Mouse (Mus musculus) embryonic facial prominence, embryonic 12.5 days (tissue): ENCODE data around the gene Psmg3. TPM values are rescaled to one million over a fixed set of nuclear protein-coding genes. Genes with fewer than 3 reads are reported as not detected.

ENCODE experiments used
- ATAC-seq: fragments of 200-750 bp; cut with Nextera tagmentation; 2 replicates; pipeline ENCODE4 v1.8.0; 2017; ENCODE audit not compliant: insufficient number of reproducible peaks, insufficient read depth, low FRiP score, low TSS enrichment
- H3K27ac ChIP-seq: fragments of 300-500 bp; sonication (generic); 2 replicates; pipeline ENCODE4 v1.5.1; 2016; ENCODE audit warnings: mild to moderate bottlenecking
- H3K27me3 ChIP-seq: fragments of 300-500 bp; sonication (generic); 2 replicates; pipeline ENCODE4 v1.6.1; 2016; ENCODE audit warnings: mild to moderate bottlenecking, moderate library complexity
- H3K36me3 ChIP-seq: fragments of 300-500 bp; sonication (generic); 2 replicates; pipeline ENCODE4 v1.6.1; 2016; ENCODE audit warnings: mild to moderate bottlenecking
- H3K4me1 ChIP-seq: fragments of 300-500 bp; sonication (generic); 2 replicates; pipeline ENCODE4 v1.6.1; 2016
- H3K4me2 ChIP-seq: fragments of 300-500 bp; sonication (generic); replicated peaks from 2 replicates; pipeline ENCODE4 v1.6.1; 2016; ENCODE audit warnings: mild to moderate bottlenecking, moderate library complexity
- H3K4me3 ChIP-seq: fragments of 300-500 bp; sonication (generic); 2 replicates; pipeline ENCODE4 v1.5.1; 2016; ENCODE audit warnings: mild to moderate bottlenecking
- H3K9ac ChIP-seq: fragments of 300-500 bp; sonication (generic); 2 replicates; pipeline ENCODE4 v1.6.1; 2016; ENCODE audit warnings: mild to moderate bottlenecking, moderate library complexity
- H3K9me3 ChIP-seq: fragments of 300-500 bp; sonication (generic); 2 replicates; pipeline ENCODE4 v1.6.1; 2016; ENCODE audit warnings: mild to moderate bottlenecking, moderate library complexity
- WGBS: fragments of 180-500 bp; shearing (Covaris S2); methylation state at CpG from one replicate; pipeline ENCODE4 v1.1.7; 2016; 5-methylcytosine and 5-hydroxymethylcytosine counted together
- polyA plus RNA-seq: library from polyadenylated mRNA; unstranded; fragments of >200 nt; fragmentation: Nextera tagmentation; extraction: Ambion mirVana; gene quantifications from 2 replicates; pipeline ENCODE4 v1.2.1, GENCODE M21; 2016

Gene Psmg3
- polyA plus RNA-seq, 1 experiment from 2014 or later, result 64.6 TPM

DNA sequence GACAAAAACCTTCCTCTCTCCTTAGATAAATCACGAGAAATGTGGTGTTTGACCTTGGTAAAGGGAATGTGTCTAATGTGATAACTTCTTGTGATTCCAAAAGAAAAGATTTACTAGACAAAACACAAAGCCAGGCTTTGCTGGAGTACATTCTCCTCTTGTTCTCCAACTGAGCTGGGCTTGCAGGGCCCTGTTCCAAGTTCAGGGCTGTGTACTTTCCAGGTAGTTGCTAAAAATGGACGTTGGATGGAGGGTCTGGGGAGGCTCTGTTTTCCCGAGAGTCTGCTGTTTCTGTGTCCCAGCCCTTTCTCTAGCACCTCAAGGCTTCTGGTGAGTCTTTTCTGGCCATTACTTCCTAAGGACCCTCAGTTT lies 33.7 kb downstream of the Psmg3 start:
- no peaks in the 10 kb centered on the region for H3K9me3 ChIP-seq
- ATAC-seq, result no peak
- no peak overlapping the region for H3K4me2 ChIP-seq
- H3K27me3 ChIP-seq, result peaks cover 3% of the 10 kb centered on the region; the same call in 1 of the 2 replicates
- H3K4me1 ChIP-seq, result peaks cover 31% of the 10 kb centered on the region
- 59% methylated on average over 3 of the region's 3 CpGs for WGBS
- no peak overlapping the region for H3K27ac ChIP-seq
- H3K9ac ChIP-seq, result no peak overlapping the region
- no peaks in the 10 kb centered on the region for H3K36me3 ChIP-seq
- no peak overlapping the region for H3K4me3 ChIP-seq

DNA sequence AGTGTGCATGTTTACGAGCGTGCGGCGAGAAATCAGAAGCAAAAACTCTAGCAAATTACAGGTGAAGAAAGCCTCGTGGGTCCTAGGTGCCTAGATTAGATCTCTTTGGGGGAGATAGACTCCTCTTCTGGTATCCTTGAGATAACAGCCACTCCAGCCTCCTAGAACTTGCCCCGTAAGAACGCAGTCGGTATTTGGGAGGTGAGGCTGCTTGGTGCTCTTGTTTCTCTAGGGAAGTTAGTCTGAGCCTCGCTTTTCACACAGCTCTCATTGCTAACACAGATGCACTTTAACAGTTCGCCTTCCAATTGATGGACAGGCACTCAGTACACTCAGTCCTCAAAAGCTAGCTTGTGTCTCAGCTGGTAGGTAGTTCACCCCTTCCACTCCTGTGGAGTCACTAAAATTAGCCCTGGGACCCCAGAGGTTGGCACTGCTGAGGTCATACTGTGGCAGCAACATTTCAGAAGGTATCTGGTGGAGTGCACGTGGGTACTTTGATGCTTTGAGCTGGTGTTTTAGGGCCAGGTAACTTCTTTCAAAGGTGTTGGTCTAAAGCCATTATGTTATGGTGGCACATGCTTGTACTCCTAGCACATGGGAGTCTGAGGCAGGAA lies 34.4 kb downstream of the Psmg3 start:
- 21% methylated on average over 11 of the region's 11 CpGs for WGBS
- Histone ChIP-seq H3K27ac (0 out of 2 replicates have a peak overlapping the region, but pooled peaks have one; percentile 8), H3K27me3 (peaks cover 3% of the 10 kb centered on the region; the same call in 1 of the 2 replicates), H3K4me2 (peak overlapping the region; percentile 97), H3K4me1 (peaks cover 24% of the 10 kb centered on the region), H3K9ac (peak overlapping the region; percentile 63), H3K4me3 (peak overlapping the region; percentile 72), H3K9me3 (no peaks in the 10 kb centered on the region), H3K36me3 (no peaks in the 10 kb centered on the region)
- no peak for ATAC-seq

DNA sequence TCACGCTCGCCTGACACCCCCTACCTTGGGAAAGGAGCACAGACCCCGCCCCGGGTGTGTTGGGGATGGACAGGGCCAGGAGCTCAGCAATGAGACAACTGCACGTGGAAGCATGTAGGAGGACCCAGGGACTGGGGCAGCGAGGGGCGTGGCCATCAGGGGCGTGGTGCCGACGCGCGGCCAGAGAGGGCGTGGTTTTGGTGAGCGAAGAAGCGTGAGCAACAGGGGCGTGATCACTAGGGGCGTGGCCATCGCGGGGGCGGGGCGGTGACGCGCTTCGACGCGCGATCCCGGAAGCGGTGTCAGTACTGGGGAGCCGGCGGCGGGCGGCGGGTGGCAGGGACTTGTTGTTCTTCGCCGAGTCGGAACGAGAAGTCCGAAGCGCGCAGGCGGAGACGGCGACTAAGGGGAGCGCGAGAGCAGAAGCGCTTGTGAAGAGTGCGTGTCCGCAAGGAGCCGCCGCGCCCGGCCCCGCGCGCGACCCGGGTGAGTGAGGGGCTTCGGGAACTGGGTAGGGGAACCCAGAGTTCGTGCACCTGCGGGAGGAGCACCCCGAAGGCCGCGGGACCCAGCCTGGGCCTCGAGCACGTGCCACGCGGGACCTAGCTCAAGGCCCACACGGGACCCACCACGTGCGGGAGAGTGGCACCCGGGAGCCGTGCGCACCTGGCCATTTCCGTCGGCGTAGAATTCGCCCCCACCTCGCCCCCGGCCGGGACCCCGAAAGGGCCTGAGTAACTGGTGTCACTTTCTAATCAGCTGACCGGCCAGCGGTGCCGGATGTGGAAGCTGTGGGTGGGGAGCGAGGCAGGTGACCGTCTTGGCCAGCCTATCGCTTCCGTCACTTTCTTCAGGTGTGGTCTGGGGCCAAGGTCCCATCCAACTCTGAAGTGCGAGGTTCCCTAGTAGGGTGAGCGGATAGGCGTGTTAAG lies 35.2 kb downstream of the Psmg3 start, which contains the start of gene Mafk:
Gene Mafk, plus strand, starts transcription at position 287 of the 932 bp plus-strand sequence.
- H3K27me3 ChIP-seq, result peaks cover 3% of the 10 kb centered on the region; the same call in 1 of the 2 replicates
- under 1% methylated on average over 90 of the region's 92 CpGs for WGBS
- H3K4me3 ChIP-seq, result peak within 1 kb of the TSS; percentile 72
- peak within 1 kb of the TSS; percentile 63 for H3K9ac ChIP-seq
- peak; percentile 87 for ATAC-seq
- H3K36me3 ChIP-seq, result no peaks in the 10 kb centered on the region
- no peaks in the 10 kb centered on the region for H3K9me3 ChIP-seq
- H3K27ac ChIP-seq, result 0 out of 2 replicates have a peak within 1 kb of the TSS, but pooled peaks have one; percentile 8
- H3K4me1 ChIP-seq, result peaks cover 17% of the 10 kb centered on the region; the same call in 1 of the 2 replicates
- peak within 1 kb of the TSS; percentile 97 for H3K4me2 ChIP-seq

DNA sequence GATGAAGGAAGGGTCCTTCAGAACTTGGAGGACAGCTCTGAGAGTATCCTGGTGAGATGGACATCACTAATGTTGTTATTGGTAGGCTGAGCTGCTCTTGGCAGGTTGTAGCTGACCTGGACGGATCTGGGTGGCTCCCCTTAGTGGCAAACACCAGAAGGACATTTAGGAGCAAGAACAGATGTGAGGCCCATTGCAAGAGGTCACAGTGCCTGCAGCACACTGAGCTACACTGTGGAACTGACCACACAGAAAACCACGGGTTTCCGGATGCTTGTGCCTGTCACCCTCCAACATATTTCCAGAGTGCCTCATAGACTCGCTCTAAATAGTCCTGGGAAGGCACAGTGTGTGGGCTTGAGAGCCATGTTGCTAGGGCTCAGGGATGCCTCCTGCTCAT lies 37.2 kb downstream of the Psmg3 start:
- Histone ChIP-seq H3K27me3 (peaks cover 3% of the 10 kb centered on the region; the same call in 1 of the 2 replicates), H3K9ac (no peak overlapping the region), H3K9me3 (no peaks in the 10 kb centered on the region), H3K4me2 (no peak overlapping the region), H3K4me1 (peaks cover 10% of the 10 kb centered on the region; the same call in 1 of the 2 replicates), H3K4me3 (no peak overlapping the region), H3K27ac (no peak overlapping the region), H3K36me3 (no peaks in the 10 kb centered on the region)
- WGBS, result 51% methylated on average over 4 of the region's 4 CpGs
- ATAC-seq, result no peak

DNA sequence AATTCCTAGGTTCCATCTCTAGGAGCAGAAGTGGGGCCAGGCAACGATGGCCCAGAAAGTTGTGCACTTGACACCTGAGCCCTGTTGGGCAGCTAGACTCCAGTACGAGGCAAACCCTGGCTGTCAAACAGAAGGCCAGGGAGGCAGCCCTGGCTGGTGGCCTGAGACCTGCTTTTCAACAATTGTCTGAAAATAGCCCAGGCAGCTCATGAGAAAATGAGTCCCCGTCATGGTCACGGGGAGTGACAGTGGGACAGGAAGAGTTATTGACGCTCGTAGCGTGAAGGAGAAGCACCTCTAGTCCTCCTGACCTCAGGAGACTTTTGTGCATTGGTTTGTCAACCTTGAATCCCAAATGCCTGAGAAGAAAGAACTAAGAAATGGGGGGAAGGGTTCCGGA lies 45.3 kb downstream of the Psmg3 start:
- no peak overlapping the region for H3K4me3 ChIP-seq
- no peaks in the 10 kb centered on the region for H3K9me3 ChIP-seq
- H3K4me1 ChIP-seq, result no peaks in the 10 kb centered on the region
- H3K4me2 ChIP-seq, result no peak overlapping the region
- no peaks in the 10 kb centered on the region for H3K36me3 ChIP-seq
- H3K9ac ChIP-seq, result no peak overlapping the region
- no peak for ATAC-seq
- no peaks in the 10 kb centered on the region for H3K27me3 ChIP-seq
- no peak overlapping the region for H3K27ac ChIP-seq
- 86% methylated on average over 8 of the region's 8 CpGs for WGBS

DNA sequence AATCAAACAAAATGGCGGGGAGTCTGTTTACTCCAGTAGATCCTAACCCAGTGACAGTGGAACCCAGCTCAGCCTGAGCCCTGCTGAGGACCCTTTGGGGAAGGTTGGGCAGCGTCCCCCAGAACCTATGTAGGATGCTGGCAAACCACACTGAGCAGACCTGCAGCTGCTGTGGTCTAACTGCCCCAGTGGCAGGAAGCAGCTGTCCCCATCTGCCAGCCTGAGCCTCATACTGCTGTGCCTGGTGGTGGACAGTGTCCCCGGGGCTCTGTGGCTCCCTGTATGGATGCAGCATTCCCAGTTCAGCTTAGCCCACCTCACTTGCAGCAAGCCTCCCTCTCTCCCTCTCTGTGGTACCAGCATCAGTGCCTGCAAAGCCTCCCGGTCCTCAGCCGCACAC lies 49.7 kb downstream of the Psmg3 start:
- peaks cover 22% of the 10 kb centered on the region for H3K36me3 ChIP-seq
- H3K9ac ChIP-seq, result no peak overlapping the region
- no peak for ATAC-seq
- H3K27me3 ChIP-seq, result no peaks in the 10 kb centered on the region
- no peak overlapping the region for H3K27ac ChIP-seq
- 92% methylated on average over 5 of the region's 5 CpGs for WGBS
- no peak overlapping the region for H3K4me3 ChIP-seq
- no peak overlapping the region for H3K4me2 ChIP-seq
- peaks cover 7% of the 10 kb centered on the region for H3K4me1 ChIP-seq
- H3K9me3 ChIP-seq, result no peaks in the 10 kb centered on the region

DNA sequence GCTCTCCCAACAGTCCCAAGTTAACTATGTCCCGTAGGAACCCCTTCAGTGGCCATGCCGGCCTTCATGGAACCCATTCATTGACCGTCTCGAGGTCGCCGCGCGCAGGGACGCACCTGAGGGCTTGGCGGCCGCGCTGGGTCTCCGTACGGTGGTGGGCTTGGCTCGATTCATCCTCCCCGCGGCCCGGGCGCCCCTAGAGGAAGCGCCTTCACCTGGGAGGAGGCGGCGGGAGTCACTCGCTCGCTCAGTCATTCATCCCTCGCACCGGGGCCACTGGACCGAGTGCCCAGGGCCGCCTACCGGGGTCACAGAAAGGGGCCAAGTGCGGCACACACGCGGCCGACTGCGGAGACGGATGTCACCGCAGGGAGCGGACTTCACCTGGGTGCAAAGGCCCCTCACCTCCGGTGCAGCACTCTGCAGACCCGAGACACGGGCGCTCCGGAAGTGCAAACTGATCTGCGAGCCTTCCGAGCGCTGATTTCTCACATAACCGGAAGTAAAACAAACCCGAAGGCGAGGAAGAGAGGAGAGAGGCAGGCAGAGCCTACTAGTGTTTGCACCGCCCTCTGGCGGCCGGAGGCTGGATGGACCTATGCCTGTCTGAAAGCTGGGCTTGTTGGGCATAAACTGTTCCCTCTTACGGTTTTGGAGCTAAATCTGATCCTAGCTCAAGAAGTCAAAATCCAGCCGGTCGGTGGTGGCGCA lies 51.3 kb downstream of the Psmg3 start, which contains the start of gene Ints1:
Gene Ints1, minus strand, starts transcription at position 459 of the 711 bp plus-strand sequence.
- Histone ChIP-seq H3K27me3 (no peaks in the 10 kb centered on the region), H3K27ac (peak within 1 kb of the TSS; percentile 52; the same call in 1 of the 2 replicates), H3K36me3 (peaks cover 38% of the 10 kb centered on the region), H3K4me3 (peak within 1 kb of the TSS; percentile 100), H3K4me2 (peak within 1 kb of the TSS; percentile 93), H3K9me3 (no peaks in the 10 kb centered on the region), H3K4me1 (peaks cover 7% of the 10 kb centered on the region), H3K9ac (peak within 1 kb of the TSS; percentile 90)
- peak; percentile 80 for ATAC-seq
- under 1% methylated on average over 55 of the region's 55 CpGs for WGBS

Other genes with a start within 250 kb of the Psmg3 start
- 7.7 and 8.4 TPM in 2 replicates for gene Micall2, start 90.5 kb downstream of the Psmg3 start, polyA plus RNA-seq
- 33.6 and 34.5 TPM in 2 replicates for gene Ints1, start 51.2 kb downstream of the Psmg3 start, polyA plus RNA-seq
- 7.2 and 8.6 TPM in 2 replicates for gene Mafk, start 35.4 kb downstream of the Psmg3 start, polyA plus RNA-seq
- gene Tmem184a, start 7.0 kb downstream of the Psmg3 start, polyA plus RNA-seq, result 1.8 and 2.1 TPM in 2 replicates
- not detected in 2 replicates for gene Gm26938, start 478 bp downstream of the Psmg3 start, polyA plus RNA-seq
- gene Elfn1, start 81.1 kb upstream of the Psmg3 start, polyA plus RNA-seq, result 0.15 and 0.45 TPM in 2 replicates